Mouse (Mus musculus) midbrain, embryonic 10.5 days (tissue): ENCODE measurements at regions not wholly inside any gene's neighbourhood (a gene's known extent, or its start where the extent isn't known, plus 50 kb on each side); places are given as distances from the start of the nearest gene placed in this dataset.

Source experiments
- DNase-seq: peaks from one replicate; pipeline ENCODE4 v3.0.0-alpha.2; 2017; ENCODE audit warnings: low spot score
- H3K27ac ChIP-seq: fragments of 300-500 bp; sonication (generic); replicated peaks from 2 replicates; pipeline ENCODE4 v1.5.1; 2016; ENCODE audit warnings: mild to moderate bottlenecking
- H3K27me3 ChIP-seq: fragments of 300-500 bp; sonication (generic); 2 replicates; pipeline ENCODE4 v1.6.1; 2016; ENCODE audit warnings: low read depth, mild to moderate bottlenecking; ENCODE audit not compliant: poor library complexity, severe bottlenecking
- H3K36me3 ChIP-seq: fragments of 300-500 bp; sonication (generic); 2 replicates; pipeline ENCODE4 v1.6.1; 2016; ENCODE audit warnings: mild to moderate bottlenecking, moderate library complexity
- H3K4me1 ChIP-seq: fragments of 300-500 bp; sonication (generic); 2 replicates; pipeline ENCODE4 v1.6.1; 2016
- H3K4me3 ChIP-seq: fragments of 300-500 bp; sonication (generic); 2 replicates; pipeline ENCODE4 v1.5.1; 2016; ENCODE audit warnings: mild to moderate bottlenecking, moderate library complexity
- H3K9me3 ChIP-seq: fragments of 300-500 bp; sonication (generic); replicated peaks from 2 replicates; pipeline ENCODE4 v1.6.1; 2016; ENCODE audit warnings: mild to moderate bottlenecking
- WGBS: fragments of 180-500 bp; shearing (Covaris S2); methylation state at CpG from one replicate; pipeline ENCODE4 v1.1.7; 2016; 5-methylcytosine and 5-hydroxymethylcytosine counted together

DNA sequence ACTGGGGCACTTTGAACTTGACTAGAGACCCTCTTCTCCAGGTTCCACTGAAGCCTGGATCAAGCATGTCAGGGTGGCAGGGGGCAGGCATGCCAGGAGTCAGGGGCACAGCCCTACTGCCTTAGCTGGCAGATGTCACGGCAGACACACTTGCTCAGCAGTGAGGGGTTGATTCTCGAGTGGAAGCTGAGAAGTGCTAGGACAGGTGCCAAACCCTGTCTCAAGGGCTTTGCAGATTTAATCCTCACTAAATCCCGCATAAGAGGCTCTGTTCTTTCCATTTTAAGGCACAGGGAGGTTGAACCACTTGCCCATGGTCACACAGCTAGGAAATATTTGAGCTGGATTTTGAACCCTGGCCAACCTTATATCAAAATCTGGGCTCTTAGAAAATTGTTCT, 223.5 kb upstream of the Mvb12b start:
- Histone ChIP-seq H3K27me3 (no peaks in the 10 kb centered on the region), H3K9me3 (no peaks in the 10 kb centered on the region), H3K4me3 (no peak overlapping the region), H3K27ac (peak overlapping the region; percentile 57; the same call in 1 of the 2 replicates), H3K36me3 (no peaks in the 10 kb centered on the region), H3K4me1 (peaks cover 14% of the 10 kb centered on the region)
- 64% methylated on average over 3 of the region's 3 CpGs for WGBS
- no peak for DNase-seq

DNA sequence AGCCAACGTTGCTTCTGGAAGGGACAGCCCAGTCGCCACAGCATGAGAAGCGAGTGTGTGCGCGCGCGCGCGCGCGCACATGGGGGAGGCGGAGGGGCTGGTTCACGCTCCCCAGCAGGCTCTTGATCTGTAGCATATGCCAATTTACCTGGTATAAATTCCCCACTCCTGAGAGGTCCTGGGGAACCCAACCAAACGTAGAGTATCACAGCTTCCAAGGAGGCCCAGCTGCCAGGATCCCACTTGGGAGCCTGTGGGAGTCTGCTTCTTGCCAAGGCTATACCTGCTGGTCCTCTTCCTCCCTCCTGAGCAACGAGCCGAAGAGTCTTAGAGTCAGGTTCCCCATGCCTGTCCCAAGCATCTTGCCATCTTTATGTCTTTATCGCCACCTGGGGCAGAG, 222.8 kb upstream of the Mvb12b start:
- WGBS: 89% methylated on average over 17 of the region's 17 CpGs
- Histone ChIP-seq H3K9me3 (no peaks in the 10 kb centered on the region), H3K36me3 (no peaks in the 10 kb centered on the region), H3K27me3 (no peaks in the 10 kb centered on the region), H3K4me1 (peaks cover 21% of the 10 kb centered on the region), H3K27ac (no peak overlapping the region), H3K4me3 (no peak overlapping the region)
- DNase-seq: no peak

DNA sequence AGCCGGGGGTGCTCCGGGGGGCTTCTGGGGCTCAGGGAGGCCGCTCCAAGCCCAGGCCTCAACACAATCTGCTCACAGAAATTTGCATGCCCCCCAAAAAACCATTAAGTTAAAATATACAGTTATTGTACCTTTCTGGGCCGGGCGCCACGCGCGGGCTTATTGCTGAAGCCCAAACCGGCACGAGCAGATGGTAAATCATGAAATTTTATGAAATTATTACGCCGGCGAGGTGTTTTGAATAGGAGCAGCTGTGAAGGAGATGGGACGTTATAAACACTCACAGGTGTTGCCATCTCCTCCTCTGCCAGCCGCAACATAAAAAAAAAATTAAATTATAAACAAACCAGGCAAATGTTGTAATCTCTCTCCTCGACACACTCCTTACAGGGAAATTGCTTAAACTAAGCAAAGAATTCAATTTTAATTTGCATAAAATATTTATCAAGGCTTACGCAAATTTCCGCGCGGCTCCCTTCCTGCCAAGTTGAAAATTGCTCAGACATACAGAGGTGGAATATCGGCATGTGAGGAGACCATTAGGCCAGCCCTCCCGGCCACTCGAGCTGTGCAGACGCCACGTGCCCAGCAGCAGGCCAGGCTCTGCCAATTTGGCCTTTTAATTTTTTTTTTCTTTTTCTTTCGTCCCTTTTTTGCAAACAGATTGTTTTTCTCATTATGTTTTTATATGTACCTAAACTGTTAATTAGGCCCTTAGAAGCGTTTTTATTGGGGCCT, 220.0 kb upstream of the Mvb12b start:
- Histone ChIP-seq H3K36me3 (no peaks in the 10 kb centered on the region), H3K27me3 (no peaks in the 10 kb centered on the region), H3K4me3 (no peak overlapping the region), H3K4me1 (peaks cover 27% of the 10 kb centered on the region), H3K27ac (no peak overlapping the region; the same call in 1 of the 2 replicates), H3K9me3 (no peaks in the 10 kb centered on the region)
- WGBS: 88% methylated on average over 27 of the region's 27 CpGs
- no peak for DNase-seq

DNA sequence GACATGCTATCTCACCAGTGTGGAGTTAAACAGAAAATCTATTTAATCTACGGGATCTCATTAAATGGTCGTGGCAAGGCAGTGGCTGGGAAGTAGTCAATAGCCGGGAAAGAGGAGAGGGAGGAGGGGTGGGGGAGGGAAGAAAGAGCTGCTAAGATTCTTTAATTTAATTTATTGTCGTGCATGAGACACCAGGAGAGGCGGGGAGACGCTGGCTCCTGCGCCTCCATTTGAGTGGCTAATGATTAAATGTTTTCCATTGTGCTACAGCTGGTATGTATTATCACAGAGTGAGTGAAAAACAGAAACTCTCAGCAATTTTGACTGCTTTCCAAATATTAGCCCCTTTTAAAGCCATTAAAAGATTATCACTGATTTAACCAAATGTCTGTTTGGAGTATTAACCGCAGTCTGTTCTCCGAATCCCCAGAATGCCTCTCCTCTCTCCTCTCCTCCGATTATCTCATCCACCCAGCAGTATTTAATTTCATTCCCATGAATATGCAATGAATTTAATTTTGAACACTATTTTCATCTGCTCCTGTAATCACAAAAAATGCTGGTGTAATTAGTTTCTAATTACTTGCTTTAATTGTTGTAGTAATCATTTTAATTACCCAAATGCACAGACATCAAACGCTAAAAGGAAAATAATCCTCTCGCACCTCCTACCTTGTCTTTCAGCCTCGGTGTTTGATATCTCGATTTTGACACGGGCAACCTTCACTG, 219.3 kb upstream of the Mvb12b start:
- no peak overlapping the region for H3K4me3 ChIP-seq
- no peaks in the 10 kb centered on the region for H3K36me3 ChIP-seq
- H3K4me1 ChIP-seq: peaks cover 27% of the 10 kb centered on the region
- DNase-seq: no peak
- WGBS: 53% methylated on average over 15 of the region's 15 CpGs
- peak overlapping the region; percentile 70; the same call in 1 of the 2 replicates for H3K27ac ChIP-seq
- no peaks in the 10 kb centered on the region for H3K9me3 ChIP-seq
- no peaks in the 10 kb centered on the region for H3K27me3 ChIP-seq

DNA sequence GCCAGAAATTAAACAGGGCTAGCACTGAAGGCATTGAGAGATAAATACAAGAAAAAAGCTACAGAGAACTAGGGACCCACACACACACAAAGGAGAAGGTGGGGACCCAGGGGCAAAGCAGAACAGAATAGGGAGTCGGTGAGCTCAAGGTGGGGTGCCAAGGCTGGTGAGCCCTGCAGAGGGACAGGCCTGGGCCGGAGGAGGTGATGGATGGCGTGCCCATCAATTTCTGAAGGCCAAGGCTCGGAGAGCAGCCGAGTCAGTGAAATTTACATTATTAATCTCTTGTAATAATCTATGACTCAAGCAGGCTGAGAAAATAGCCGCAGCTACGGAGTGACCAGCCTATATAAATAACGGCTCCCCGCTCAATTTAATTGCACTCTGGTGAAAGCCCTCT, 218.5 kb upstream of the Mvb12b start:
- Histone ChIP-seq H3K36me3 (no peaks in the 10 kb centered on the region), H3K4me1 (peaks cover 27% of the 10 kb centered on the region), H3K27ac (peak overlapping the region; percentile 70), H3K9me3 (no peaks in the 10 kb centered on the region), H3K27me3 (no peaks in the 10 kb centered on the region), H3K4me3 (no peak overlapping the region)
- DNase-seq: no peak
- WGBS: 72% methylated on average over 9 of the region's 9 CpGs

DNA sequence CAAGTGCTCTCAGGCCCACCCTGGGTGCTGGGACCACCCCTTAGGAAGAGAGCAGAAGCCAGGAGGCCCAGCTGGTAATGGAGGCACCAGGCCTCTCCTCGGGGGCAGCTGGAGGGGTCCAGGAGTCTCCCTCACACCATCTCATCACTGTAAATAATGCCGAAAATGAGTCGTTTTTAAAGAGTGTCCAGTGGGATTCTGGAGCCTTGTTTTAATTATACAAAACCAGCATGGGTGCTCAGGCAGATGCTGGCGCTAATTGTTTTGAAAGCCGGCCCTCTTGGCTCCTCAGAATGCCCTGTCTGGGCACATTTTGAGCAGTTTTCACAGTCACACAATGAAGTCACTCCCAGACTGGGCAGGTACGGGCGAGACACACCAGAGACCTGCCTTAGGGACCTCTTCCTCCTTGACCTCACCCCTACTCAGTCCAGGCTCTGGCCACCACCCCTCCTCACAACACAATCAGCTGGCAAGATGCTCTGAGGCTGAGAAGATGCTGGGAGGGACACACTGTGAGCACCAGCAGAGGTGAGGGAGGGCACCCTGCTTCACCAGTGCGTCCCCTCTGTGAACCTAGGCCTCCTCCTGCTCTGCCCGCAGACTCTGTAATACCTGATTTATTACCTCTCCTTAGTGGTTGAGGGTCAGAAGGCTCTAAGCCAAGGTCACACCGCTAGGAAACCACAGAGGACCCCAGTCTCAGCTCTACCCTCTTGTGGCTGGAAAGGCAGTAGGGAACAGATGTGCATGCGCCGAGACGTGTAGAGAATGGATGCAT, 217.7 kb upstream of the Mvb12b start:
- H3K4me1 ChIP-seq: peaks cover 27% of the 10 kb centered on the region
- WGBS: 77% methylated on average over 13 of the region's 13 CpGs
- no peak overlapping the region for H3K4me3 ChIP-seq
- H3K36me3 ChIP-seq: no peaks in the 10 kb centered on the region
- H3K9me3 ChIP-seq: no peaks in the 10 kb centered on the region
- H3K27me3 ChIP-seq: no peaks in the 10 kb centered on the region
- peak overlapping the region; percentile 70; the same call in 1 of the 2 replicates for H3K27ac ChIP-seq
- DNase-seq: no peak

DNA sequence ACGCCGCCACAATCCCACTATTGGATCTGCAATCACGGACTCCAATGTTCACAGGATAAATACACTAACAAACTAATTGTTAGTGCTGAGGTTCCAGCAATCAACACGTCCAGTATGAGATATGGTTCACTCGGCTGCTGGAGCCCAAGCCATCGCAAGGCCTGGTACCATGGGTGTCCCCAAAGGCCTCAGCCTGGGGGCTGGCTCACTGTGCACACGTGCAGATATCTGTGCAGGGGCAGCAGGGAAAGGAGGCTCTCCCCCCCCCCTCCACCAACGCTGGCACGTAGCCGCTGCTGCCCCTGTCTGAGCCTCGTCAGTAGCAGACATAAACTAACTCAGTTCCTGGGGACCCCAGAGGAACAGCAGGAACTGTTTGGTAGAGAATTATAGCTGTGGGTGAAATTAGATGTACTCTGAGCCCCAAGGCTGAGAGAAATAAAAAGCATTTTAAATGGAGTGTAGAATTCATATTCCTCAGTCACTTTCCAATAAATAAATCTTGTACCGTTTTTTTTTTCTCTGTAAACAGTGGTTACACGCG, 210.3 kb upstream of the Mvb12b start:
- H3K27me3 ChIP-seq: no peaks in the 10 kb centered on the region
- H3K4me1 ChIP-seq: peaks cover 8% of the 10 kb centered on the region
- no peaks in the 10 kb centered on the region for H3K9me3 ChIP-seq
- 84% methylated on average over 14 of the region's 14 CpGs for WGBS
- no peak overlapping the region; the same call in 1 of the 2 replicates for H3K27ac ChIP-seq
- no peak for DNase-seq
- H3K36me3 ChIP-seq: no peaks in the 10 kb centered on the region
- no peak overlapping the region for H3K4me3 ChIP-seq

DNA sequence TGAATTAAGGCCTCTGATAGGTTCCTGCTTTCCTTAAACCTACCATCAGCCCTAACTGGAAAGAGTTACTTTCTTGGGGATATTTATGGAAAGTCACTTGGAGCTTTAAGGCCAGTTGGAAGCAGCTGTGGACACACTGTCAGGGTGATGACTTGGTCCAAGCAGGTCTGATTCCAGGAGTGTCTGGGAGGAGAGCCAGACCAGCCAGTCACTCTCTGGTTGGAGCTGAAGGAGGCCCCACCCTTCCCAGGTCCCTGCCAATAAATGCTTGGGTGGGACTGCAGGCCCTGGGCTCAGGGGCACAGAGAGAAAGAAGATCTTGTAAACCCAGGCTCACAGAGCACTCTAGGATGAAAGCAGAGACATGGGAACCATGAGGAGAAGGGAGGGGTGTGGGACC, 208.8 kb upstream of the Mvb12b start:
- Histone ChIP-seq H3K4me1 (peaks cover 8% of the 10 kb centered on the region), H3K27me3 (no peaks in the 10 kb centered on the region), H3K9me3 (no peaks in the 10 kb centered on the region), H3K27ac (no peak overlapping the region), H3K36me3 (no peaks in the 10 kb centered on the region), H3K4me3 (no peak overlapping the region)
- no peak for DNase-seq

DNA sequence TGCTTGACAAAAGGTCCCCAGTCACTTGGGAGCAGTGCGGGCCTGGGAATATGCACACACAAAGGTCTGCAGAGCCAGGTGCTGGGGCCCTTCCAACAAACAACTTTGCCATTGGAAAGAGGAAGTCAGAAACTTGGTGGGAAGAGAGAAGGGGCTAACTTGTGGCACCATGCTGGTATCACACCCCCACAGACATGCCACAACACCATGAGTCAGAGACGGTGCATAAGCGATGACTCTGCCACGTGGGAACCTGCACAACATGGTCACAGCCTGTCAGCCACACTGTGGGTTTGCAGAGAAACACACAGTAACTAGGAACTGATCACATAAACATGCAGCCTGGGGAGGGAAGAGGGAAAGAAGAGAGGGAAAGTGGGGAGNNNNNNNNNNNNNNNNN, 201.1 kb upstream of the Mvb12b start:
- DNase-seq: no peak
- Histone ChIP-seq H3K9me3 (no peaks in the 10 kb centered on the region), H3K27me3 (no peaks in the 10 kb centered on the region), H3K4me3 (no peak overlapping the region), H3K4me1 (peaks cover 22% of the 10 kb centered on the region), H3K36me3 (no peaks in the 10 kb centered on the region), H3K27ac (no peak overlapping the region)
- WGBS: 78% methylated on average over 4 of the region's 4 CpGs

DNA sequence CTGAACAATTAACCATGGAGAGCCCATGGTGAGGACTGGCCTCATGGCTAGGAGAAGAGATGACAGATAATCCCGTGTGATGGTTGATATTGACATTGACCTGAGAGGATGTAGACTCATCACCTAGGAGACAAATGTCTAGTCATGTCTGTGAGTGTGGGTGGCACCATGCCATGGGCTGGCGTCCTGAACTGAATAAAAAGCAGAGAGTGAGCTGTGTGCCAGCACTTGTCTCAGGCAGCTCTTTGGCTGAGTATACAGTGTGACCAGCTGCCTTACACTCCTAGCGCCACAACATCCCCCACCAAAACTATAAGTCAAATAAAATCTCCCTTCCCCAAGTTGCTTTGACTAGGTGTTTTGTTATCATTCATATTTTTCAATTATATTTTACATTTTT, 198.4 kb upstream of the Mvb12b start:
- DNase-seq: no peak
- H3K9me3 ChIP-seq: peaks cover 2% of the 10 kb centered on the region; the same call in 1 of the 2 replicates
- peaks cover 22% of the 10 kb centered on the region for H3K4me1 ChIP-seq
- H3K27me3 ChIP-seq: no peaks in the 10 kb centered on the region
- no peaks in the 10 kb centered on the region for H3K36me3 ChIP-seq
- H3K4me3 ChIP-seq: no peak overlapping the region
- 90% methylated on average over 3 of the region's 3 CpGs for WGBS
- H3K27ac ChIP-seq: no peak overlapping the region

DNA sequence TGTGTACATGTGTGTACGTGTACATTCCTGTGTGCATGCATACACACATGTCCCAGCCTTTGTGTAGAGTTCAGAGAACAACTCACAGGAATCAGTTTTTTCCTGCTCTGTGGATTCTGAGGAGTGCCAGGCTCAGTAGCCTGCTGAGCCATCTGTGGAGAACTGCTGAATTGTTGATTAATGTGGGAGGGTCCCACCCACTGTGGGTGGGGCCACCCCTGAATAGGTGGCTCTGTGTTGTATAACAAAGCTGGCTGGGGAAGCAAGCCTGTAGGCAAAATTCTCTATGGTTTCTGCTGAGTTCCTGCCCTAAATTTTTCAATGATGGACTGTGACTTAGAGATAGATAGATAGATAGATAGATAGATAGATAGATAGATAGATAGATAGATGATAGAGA, 196.8 kb upstream of the Mvb12b start:
- Histone ChIP-seq H3K27me3 (no peaks in the 10 kb centered on the region), H3K4me1 (peaks cover 33% of the 10 kb centered on the region), H3K36me3 (no peaks in the 10 kb centered on the region), H3K27ac (0 out of 2 replicates have a peak overlapping the region, but pooled peaks have one; percentile 28), H3K4me3 (no peak overlapping the region), H3K9me3 (peaks cover 5% of the 10 kb centered on the region; the same call in 1 of the 2 replicates)
- 90% methylated on average over 1 of the region's 1 CpGs for WGBS
- no peak for DNase-seq

DNA sequence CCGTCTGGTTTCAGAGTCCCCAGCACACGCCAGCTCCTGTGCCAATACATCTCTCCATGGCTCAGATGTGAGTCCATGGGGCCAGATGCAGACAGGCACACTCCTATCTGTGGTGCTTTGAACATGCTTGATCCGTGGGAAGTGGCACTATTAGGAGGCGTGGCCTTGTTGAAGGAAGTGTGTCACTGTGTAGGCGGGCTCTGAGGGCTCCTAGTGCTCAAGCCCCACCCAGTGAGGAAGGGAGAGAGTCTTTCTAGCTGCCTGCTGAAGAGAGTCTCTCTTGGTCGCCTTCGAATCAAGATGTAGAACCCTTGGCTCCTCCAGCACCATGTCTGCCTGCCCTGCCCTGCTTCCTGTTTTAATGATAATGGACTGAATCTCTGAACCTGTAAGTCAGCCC, 194.7 kb upstream of the Mvb12b start:
- WGBS: 84% methylated on average over 7 of the region's 7 CpGs
- no peak overlapping the region for H3K27ac ChIP-seq
- H3K4me1 ChIP-seq: peaks cover 54% of the 10 kb centered on the region
- DNase-seq: no peak
- no peak overlapping the region for H3K4me3 ChIP-seq
- H3K9me3 ChIP-seq: peaks cover 5% of the 10 kb centered on the region; the same call in 1 of the 2 replicates
- no peaks in the 10 kb centered on the region for H3K27me3 ChIP-seq
- H3K36me3 ChIP-seq: no peaks in the 10 kb centered on the region
